Mouse (Mus musculus): ENCODE results near the gene Tsnax.
A peak's percentile ranks its signal among the peaks of the same experiment; 100 is the strongest.

Tsnax gene

GRCm38 (mm10) chr8:125043394-125043793 lies 30.6 kb downstream of the Tsnax start:
- DNase-seq (ENCODE audit: low spot score in 2 of 2), result no peak

GRCm38 (mm10) chr8:125043935-125044334 lies 31.1 kb downstream of the Tsnax start:
- no peak for DNase-seq (ENCODE audit: low spot score in 2 of 2)

- DNase-seq (ENCODE audit: low spot score in 2 of 2), result no peak
Measured at GRCm38 (mm10) chr8:125045760-125046159, 33.0 kb downstream of the Tsnax start.

GRCm38 (mm10) chr8:125049051-125049750 lies 36.4 kb downstream of the Tsnax start:
- no peak for DNase-seq (ENCODE audit: low spot score in 2 of 2)

- DNase-seq (ENCODE audit: low spot score in 2 of 2), result no peak
Measured at GRCm38 (mm10) chr8:125049826-125050225, 37.0 kb downstream of the Tsnax start.

- DNase-seq (ENCODE audit: low spot score in 2 of 2), result peak; percentile 67 to 79
Measured at GRCm38 (mm10) chr8:125052026-125052425, 39.2 kb downstream of the Tsnax start.

- DNase-seq (ENCODE audit: low spot score in 2 of 2), result peak; percentile 33 to 66
Measured at GRCm38 (mm10) chr8:125053505-125054435, 41.0 kb downstream of the Tsnax start, which contains the start of gene Disc1. Gene Disc1 (plus strand): TSS chr8:125054195.

GRCm38 (mm10) chr8:125054436-125054810 lies 41.6 kb downstream of the Tsnax start:
- DNase-seq (ENCODE audit: low spot score in 2 of 2), result peak in 1 of 2 experiments; percentile 54

- DNase-seq (ENCODE audit: low spot score in 2 of 2), result no peak
Measured at GRCm38 (mm10) chr8:125060904-125061303, 48.1 kb downstream of the Tsnax start.

- DNase-seq (ENCODE audit: low spot score in 2 of 2), result no peak
Measured at GRCm38 (mm10) chr8:125065596-125065995, 52.8 kb downstream of the Tsnax start.

GRCm38 (mm10) chr8:125066913-125067595 lies 54.3 kb downstream of the Tsnax start:
- peak in 1 of 2 experiments; percentile 52 for DNase-seq (ENCODE audit: low spot score in 2 of 2)

- DNase-seq (ENCODE audit: low spot score in 2 of 2), result peak in 1 of 2 experiments; percentile 51
Measured at GRCm38 (mm10) chr8:125067596-125067960, 54.8 kb downstream of the Tsnax start.

- DNase-seq (ENCODE audit: low spot score in 2 of 2), result no peak
Measured at GRCm38 (mm10) chr8:125068146-125068905, 55.5 kb downstream of the Tsnax start.

- no peak for DNase-seq (ENCODE audit: low spot score in 2 of 2)
Measured at GRCm38 (mm10) chr8:125069304-125069703, 56.5 kb downstream of the Tsnax start.

GRCm38 (mm10) chr8:125069733-125070132 lies 56.9 kb downstream of the Tsnax start:
- DNase-seq (ENCODE audit: low spot score in 2 of 2), result no peak

GRCm38 (mm10) chr8:125074141-125074540 lies 61.3 kb downstream of the Tsnax start:
- no peak for DNase-seq (ENCODE audit: low spot score in 2 of 2)

GRCm38 (mm10) chr8:125074581-125074980 lies 61.8 kb downstream of the Tsnax start:
- no peak for DNase-seq (ENCODE audit: low spot score in 2 of 2)

- DNase-seq (ENCODE audit: low spot score in 2 of 2), result no peak
Measured at GRCm38 (mm10) chr8:125075389-125075788, 62.6 kb downstream of the Tsnax start.

- DNase-seq (ENCODE audit: low spot score in 2 of 2), result no peak
Measured at GRCm38 (mm10) chr8:125077326-125077725, 64.5 kb downstream of the Tsnax start.

- DNase-seq (ENCODE audit: low spot score in 2 of 2), result peak in 1 of 2 experiments; percentile 78
Measured at GRCm38 (mm10) chr8:125078771-125079384, 66.1 kb downstream of the Tsnax start.
